Mouse (Mus musculus) left cerebral cortex, adult 2 months (tissue): ENCODE data around the gene Garnl3. TPM values are rescaled to one million over a fixed set of nuclear protein-coding genes. Genes with fewer than 3 reads are reported as not detected.
"Not testable (repeated sequence)": the region's sequence is repeated elsewhere in the genome, so short reads cannot be mapped to it uniquely, and the experiment has no call there.

Source experiments
- DNase-seq, 2 experiments: peaks; one replicate each; pipeline ENCODE4 v3.0.0; 2021 to 2022; ENCODE audit warnings: low spot score in 2 of 2, mixed read lengths in 1 of 2; ENCODE audit errors: extremely low spot score in 1 of 2
- H3K27ac ChIP-seq: fragments of 200-600 bp; 2 replicates; pipeline ENCODE4 v1.8.1; 2022
- H3K4me3 ChIP-seq: fragments of 200-600 bp; 2 replicates; pipeline ENCODE4 v1.8.1; 2022
- CTCF ChIP-seq: fragments of 200-600 bp; IDR thresholded peaks from 2 replicates; pipeline ENCODE4 v1.8.1; 2022; ENCODE audit warnings: antibody characterized with exemption, mild to moderate bottlenecking, moderate library complexity
- intact Hi-C: fragments of 180-260 bp; cut with DNase I; formaldehyde crosslinking; loops from one replicate; pipeline ENCODE4 v1.15.1; 2025
- total RNA-seq, 2 experiments: library from RNA; stranded (reverse); gene quantifications; 2 replicates each; pipeline ENCODE4 v1.2.3; 2021

The Garnl3 gene
- total RNA-seq, 2 experiments from 2014 or later: 94.7 to 129 TPM

GRCm38 (mm10) chr2:33129005-33129404, 2.4 kb downstream of the Garnl3 start:
- DNase-seq: no peak
- no peak for TF ChIP-seq CTCF
- peak overlapping the region; percentile 78 for H3K4me3 ChIP-seq
- intact Hi-C loops: no loop called here
- no peak overlapping the region for H3K27ac ChIP-seq

DNA sequence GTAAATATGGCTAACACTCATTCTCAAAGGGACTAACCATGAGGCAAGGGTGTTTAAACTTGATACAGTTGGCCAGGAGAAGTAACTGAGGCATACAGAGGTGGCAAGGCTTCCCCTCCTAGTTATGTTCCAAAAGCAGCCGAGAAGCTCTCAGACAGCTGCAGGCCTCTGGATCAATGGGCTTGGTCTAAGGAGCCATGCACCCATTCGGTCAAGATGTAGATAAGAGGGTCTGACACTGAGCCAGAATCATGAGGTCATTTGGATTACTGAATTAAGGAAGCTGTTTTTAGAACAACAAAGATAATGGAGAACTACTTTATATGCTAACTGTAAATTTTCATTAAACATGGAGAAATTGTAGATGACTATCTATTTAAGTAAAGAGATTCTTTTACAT, 4.2 kb downstream of the Garnl3 start:
- DNase-seq: no peak
- no peak for TF ChIP-seq CTCF
- H3K27ac ChIP-seq: no peak overlapping the region
- H3K4me3 ChIP-seq: no peak overlapping the region
- intact Hi-C loops: no loop called here

- intact Hi-C loops: loop anchor here (5.0 kb wide), 1 partner anchor 86 kb away; no protein-coding TSS in a partner anchor
- Histone ChIP-seq H3K27ac (no peak overlapping the region), H3K4me3 (no peak overlapping the region)
- no peak for DNase-seq
- TF ChIP-seq CTCF: no peak
Observed at GRCm38 (mm10) chr2:33122856-33123255, 8.6 kb downstream of the Garnl3 start.

DNA sequence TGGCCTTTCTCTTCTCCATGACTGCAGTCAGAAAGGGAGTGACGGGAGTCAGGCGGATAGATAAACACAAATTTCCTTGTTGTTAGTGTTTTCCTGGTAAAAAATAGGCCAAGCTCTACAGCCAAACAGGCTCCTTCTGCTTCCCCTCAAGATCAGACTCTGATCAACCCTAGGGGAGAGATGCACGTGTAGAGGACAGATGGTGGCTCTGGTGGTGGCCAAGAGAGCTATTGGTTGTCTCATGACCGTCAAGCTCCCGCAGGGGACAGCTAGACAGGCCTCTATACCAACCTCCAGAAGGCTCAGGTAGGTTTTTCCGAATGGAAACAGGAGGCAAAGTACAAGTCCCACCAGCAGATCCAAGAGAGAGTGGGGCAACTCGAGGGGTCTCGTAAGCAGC, 30.9 kb downstream of the Garnl3 start:
- no peak overlapping the region for H3K27ac ChIP-seq
- intact Hi-C loops: no loop called here

GRCm38 (mm10) chr2:33097326-33097725, 34.1 kb downstream of the Garnl3 start:
- DNase-seq, H3K27ac ChIP-seq, H3K4me3 ChIP-seq, intact Hi-C loops: not testable (repeated sequence)

More for the DNA sequence above, 30.9 kb downstream of the Garnl3 start:
- no peak overlapping the region for H3K4me3 ChIP-seq
- no peak for TF ChIP-seq CTCF
- no peak for DNase-seq

DNA sequence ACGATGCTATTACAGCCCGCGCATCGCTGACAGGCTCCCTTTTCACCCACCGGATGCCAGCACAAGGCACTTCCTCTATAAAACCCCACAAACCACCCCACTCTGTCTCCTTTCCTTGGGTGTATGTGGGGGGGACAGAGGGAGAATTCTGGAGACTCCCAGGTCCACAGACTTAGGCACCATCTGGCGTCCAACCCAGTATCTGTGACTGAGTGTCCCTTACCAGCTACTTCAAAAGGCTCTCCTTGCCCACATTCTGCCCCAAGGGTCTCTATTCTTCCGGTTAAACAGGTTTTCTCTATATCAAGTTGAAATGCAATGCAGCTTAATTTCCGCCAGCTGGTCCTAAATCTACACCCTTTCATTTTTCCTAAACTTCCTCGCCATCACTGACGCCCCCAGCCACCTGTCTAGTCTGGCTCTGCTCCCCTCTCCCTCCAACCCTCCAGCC, 36.2 kb downstream of the Garnl3 start:
- intact Hi-C loops: no loop called here
- no peak overlapping the region for H3K4me3 ChIP-seq
- DNase-seq: peak in 1 of 2 experiments; percentile 39
- peak overlapping the region; percentile 15; the same call in 1 of the 2 replicates for H3K27ac ChIP-seq
- TF ChIP-seq CTCF: no peak

DNA sequence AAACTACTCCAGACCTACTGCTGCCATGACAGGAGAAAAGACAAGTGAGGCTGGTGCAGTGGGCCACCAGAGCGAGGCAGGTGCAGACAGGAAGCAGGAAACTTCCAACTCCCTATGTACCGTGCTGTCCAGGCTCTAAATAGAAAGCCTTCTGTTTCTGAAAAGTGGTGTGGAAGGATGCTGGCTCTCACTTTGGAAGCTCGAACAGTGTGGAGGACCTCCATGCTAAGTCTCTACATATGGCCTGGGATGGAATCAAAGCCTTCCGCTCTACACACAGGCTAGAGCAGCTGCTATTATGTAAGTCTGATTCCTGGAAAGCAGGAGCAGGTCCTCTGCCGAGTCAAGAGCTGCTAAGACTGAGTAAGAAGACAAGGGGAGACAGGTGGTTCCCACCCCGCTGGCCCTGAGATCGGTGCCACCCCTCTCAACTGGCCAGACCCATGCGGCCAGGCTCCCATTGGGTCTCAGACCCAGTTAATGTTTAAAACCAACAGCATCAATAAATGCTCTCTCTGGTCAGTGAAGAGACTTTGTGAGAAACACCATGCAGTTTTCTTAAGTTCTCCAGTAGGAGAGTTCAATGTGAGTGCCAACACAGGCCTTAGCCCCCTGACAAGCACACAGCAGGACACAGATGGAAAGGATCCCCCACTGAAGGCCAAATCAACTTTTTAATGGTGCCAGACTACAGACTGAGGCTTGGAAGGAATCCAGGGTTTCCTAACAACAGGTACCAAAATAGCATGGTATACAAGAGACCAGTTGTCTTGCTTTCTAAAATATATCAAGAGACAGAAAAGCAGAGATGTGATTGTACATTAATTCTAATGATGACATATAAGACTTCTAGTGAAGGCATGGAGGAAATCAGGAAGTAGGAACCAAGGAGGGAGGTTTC, 40.6 kb downstream of the Garnl3 start:
- DNase-seq: no peak
- Histone ChIP-seq H3K27ac (peak overlapping the region; percentile 75), H3K4me3 (no peak overlapping the region)
- intact Hi-C loops: no loop called here
- no peak for TF ChIP-seq CTCF

- H3K4me3 ChIP-seq, intact Hi-C loops, DNase-seq: not testable (repeated sequence)
- H3K27ac ChIP-seq: peak overlapping the region; percentile 75
Observed at GRCm38 (mm10) chr2:33090033-33090400, 41.4 kb downstream of the Garnl3 start.

GRCm38 (mm10) chr2:33089356-33090032, 42.0 kb downstream of the Garnl3 start:
- no peak overlapping the region for H3K4me3 ChIP-seq
- intact Hi-C loops: no loop called here
- DNase-seq: no peak
- no peak overlapping the region for H3K27ac ChIP-seq
- TF ChIP-seq CTCF: no peak

- intact Hi-C loops: no loop called here
- Histone ChIP-seq H3K27ac (peak overlapping the region; percentile 73), H3K4me3 (peak overlapping the region; percentile 49)
- TF ChIP-seq CTCF: no peak
- no peak for DNase-seq
Observed at GRCm38 (mm10) chr2:33086671-33087363, 44.6 kb downstream of the Garnl3 start.

DNA sequence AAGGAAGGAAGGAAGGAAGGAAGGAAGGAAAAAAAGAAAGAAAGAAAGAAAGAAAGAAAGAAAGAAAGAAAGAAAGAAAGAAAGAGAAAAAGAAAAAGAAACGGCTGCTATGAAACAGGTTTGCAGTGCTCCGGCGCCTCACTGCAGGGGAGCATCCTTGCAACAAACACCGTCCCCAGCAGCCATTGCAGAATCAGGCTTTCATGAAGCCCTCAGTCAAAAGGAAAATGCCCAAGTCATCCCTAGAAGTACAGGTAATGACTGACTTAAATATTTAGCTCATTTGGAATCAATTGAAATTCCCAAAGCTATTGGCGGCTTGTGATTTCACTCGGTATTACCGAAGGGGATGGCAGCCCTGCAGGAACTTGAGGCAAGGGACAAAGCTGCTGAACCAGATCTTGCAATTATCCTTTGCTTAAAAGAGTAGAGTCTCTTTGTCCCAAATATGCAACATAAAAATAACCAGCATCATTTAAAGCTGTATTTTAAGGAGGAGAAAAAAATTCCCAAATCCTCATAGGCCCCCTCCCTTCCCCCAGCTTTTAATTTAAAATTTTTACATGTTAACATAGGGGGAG, 45.3 kb downstream of the Garnl3 start:
- Histone ChIP-seq H3K4me3 (peak overlapping the region; percentile 49), H3K27ac (peak overlapping the region; percentile 73)
- TF ChIP-seq CTCF: no peak
- intact Hi-C loops: no loop called here
- DNase-seq: no peak
